Mouse (Mus musculus): ENCODE measurements at regions not wholly inside any gene's neighbourhood (a gene's known extent, or its start where the extent isn't known, plus 50 kb on each side); places are given as distances from the start of the nearest gene placed in this dataset.

- 78% methylated on average over 4 of the region's 4 CpGs for WGBS
- Histone ChIP-seq H3K4me2 (ENCODE audit: low read length) (no peak overlapping the region), H3K27ac (ENCODE audit: low read depth, low read length) (no peak overlapping the region), H3K36me3 (ENCODE audit: control insufficient read depth, insufficient read depth, low read length) (no peaks in the 10 kb centered on the region), H3K9me3 (replicated peaks; ENCODE audit: control insufficient read depth, low read length) (no peaks in the 10 kb centered on the region), H3K9ac (ENCODE audit: low read length) (no peak overlapping the region), H3K4me3 (ENCODE audit: low read depth, low read length) (no peak overlapping the region), H3K27me3 (replicated peaks; ENCODE audit: control insufficient read depth, insufficient read depth, low read length) (no peaks in the 10 kb centered on the region), H3K4me1 (ENCODE audit: control insufficient read depth, insufficient read depth, low read length) (no peaks in the 10 kb centered on the region)
- no peak for DNase-seq (ENCODE audit: low spot score)
- no peak for ATAC-seq
These were observed 200.6 kb downstream of the Ktn1 start for GRCm38 (mm10) chr14:47848861-47849260.

DNA sequence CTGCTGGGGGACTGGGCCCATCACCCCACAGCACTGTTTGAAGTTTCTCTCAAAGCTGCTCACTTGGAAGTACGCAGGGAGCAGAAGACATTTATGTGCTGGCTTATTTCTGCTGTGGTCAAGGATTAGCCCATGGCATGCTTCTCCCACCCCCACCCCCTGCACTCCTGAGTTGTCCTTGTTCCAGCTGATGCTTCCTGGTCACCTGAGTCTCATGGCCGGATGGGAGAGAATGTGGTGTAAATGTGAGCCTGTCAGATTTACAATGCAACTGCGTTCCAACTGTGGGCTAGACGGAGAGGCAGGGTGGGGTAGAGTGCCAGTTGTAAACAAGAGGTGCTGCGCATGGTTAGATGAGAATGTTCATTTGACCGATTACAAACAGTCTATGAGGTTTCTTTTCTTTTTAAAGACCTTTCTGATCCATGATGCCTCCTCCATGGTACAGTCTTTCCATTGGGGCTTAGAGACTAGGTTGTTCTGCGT lies 208.1 kb downstream of the Ktn1 start:
- Histone ChIP-seq H3K4me2 (ENCODE audit: low read length) (no peak overlapping the region), H3K27me3 (replicated peaks; ENCODE audit: control insufficient read depth, insufficient read depth, low read length) (no peaks in the 10 kb centered on the region), H3K36me3 (ENCODE audit: control insufficient read depth, insufficient read depth, low read length) (no peaks in the 10 kb centered on the region), H3K4me1 (ENCODE audit: control insufficient read depth, insufficient read depth, low read length) (no peaks in the 10 kb centered on the region), H3K4me3 (ENCODE audit: low read depth, low read length) (no peak overlapping the region), H3K9ac (ENCODE audit: low read length) (no peak overlapping the region), H3K9me3 (replicated peaks; ENCODE audit: control insufficient read depth, low read length) (no peaks in the 10 kb centered on the region), H3K27ac (ENCODE audit: low read depth, low read length) (no peak overlapping the region)
- 75% methylated on average over 7 of the region's 7 CpGs for WGBS
- DNase-seq (ENCODE audit: low spot score), result no peak
- ATAC-seq, result no peak

- DNase-seq (ENCODE audit: low spot score), result no peak
- Histone ChIP-seq H3K27me3 (replicated peaks; ENCODE audit: control insufficient read depth, insufficient read depth, low read length) (no peaks in the 10 kb centered on the region), H3K9ac (ENCODE audit: low read length) (no peak overlapping the region), H3K36me3 (ENCODE audit: control insufficient read depth, insufficient read depth, low read length) (no peaks in the 10 kb centered on the region), H3K27ac (ENCODE audit: low read depth, low read length) (no peak overlapping the region), H3K4me3 (ENCODE audit: low read depth, low read length) (no peak overlapping the region), H3K4me1 (ENCODE audit: control insufficient read depth, insufficient read depth, low read length) (no peaks in the 10 kb centered on the region), H3K4me2 (ENCODE audit: low read length) (no peak overlapping the region), H3K9me3 (replicated peaks; ENCODE audit: control insufficient read depth, low read length) (no peaks in the 10 kb centered on the region)
- ATAC-seq, result no peak
- WGBS, result 77% methylated on average over 4 of the region's 4 CpGs
These were observed 209.0 kb downstream of the Ktn1 start for GRCm38 (mm10) chr14:47857271-47857670.

DNA sequence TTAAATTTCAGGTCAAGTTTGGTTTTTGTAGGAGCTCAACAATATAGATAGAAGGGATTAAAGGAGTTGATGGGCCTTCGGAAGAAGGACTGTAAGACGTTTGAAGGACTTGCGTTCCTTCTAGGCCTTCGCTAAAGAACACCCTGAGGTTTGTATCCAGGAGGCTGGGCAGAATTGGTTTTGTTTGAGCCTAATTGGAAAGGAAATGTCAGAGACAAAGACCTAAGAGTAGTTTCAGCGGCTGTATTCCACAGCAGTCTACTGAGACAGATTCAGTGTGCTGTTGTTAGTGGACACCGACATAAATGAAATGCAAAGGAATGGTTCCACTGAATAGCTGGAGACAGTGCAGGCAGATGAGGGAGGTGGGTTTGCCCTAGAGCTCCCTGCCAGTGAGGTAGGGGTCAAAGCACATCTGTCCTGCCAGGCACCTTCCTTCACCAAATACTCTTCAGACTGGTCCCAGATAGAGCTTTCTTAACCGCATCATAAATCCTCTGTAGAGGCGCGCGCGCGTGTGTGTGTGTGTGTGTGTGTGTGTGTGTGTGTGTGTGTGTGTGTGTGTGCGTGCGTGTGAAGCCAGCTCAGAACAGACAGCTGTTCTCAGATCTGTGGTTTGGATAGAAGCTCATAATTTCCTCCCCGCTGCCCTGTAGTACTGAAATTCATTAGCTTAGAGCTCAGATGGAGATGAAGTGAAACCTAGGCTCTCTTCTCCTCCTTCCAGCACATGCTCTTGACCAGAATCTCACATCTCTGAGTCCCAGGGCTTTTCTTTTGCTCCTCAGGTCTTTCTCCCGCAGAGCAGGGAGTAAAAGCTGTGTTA lies 209.7 kb downstream of the Ktn1 start:
- H3K4me3 ChIP-seq (ENCODE audit: low read depth, low read length), result no peak overlapping the region
- no peaks in the 10 kb centered on the region for H3K36me3 ChIP-seq (ENCODE audit: control insufficient read depth, insufficient read depth, low read length)
- no peaks in the 10 kb centered on the region for H3K9me3 ChIP-seq (replicated peaks; ENCODE audit: control insufficient read depth, low read length)
- DNase-seq (ENCODE audit: low spot score) (no peak), ATAC-seq (no peak)
- H3K4me2 ChIP-seq (ENCODE audit: low read length), result no peak overlapping the region
- WGBS, result 69% methylated on average over 16 of the region's 16 CpGs
- no peak overlapping the region for H3K27ac ChIP-seq (ENCODE audit: low read depth, low read length)
- H3K4me1 ChIP-seq (ENCODE audit: control insufficient read depth, insufficient read depth, low read length), result no peaks in the 10 kb centered on the region
- no peaks in the 10 kb centered on the region for H3K27me3 ChIP-seq (replicated peaks; ENCODE audit: control insufficient read depth, insufficient read depth, low read length)
- H3K9ac ChIP-seq (ENCODE audit: low read length), result no peak overlapping the region

GRCm38 (mm10) chr14:47862556-47862955 lies 214.3 kb downstream of the Ktn1 start:
- H3K4me3 ChIP-seq (ENCODE audit: low read depth, low read length), result no peak overlapping the region
- H3K4me2 ChIP-seq (ENCODE audit: low read length), result no peak overlapping the region
- no peak for ATAC-seq
- H3K27ac ChIP-seq (ENCODE audit: low read depth, low read length), result no peak overlapping the region
- DNase-seq (ENCODE audit: low spot score), result no peak
- H3K4me1 ChIP-seq (ENCODE audit: control insufficient read depth, insufficient read depth, low read length), result peaks cover 3% of the 10 kb centered on the region; the same call in 1 of the 2 replicates
- 71% methylated on average over 1 of the region's 1 CpGs for WGBS
- no peaks in the 10 kb centered on the region for H3K9me3 ChIP-seq (replicated peaks; ENCODE audit: control insufficient read depth, low read length)
- no peaks in the 10 kb centered on the region for H3K27me3 ChIP-seq (replicated peaks; ENCODE audit: control insufficient read depth, insufficient read depth, low read length)
- no peaks in the 10 kb centered on the region for H3K36me3 ChIP-seq (ENCODE audit: control insufficient read depth, insufficient read depth, low read length)
- H3K9ac ChIP-seq (ENCODE audit: low read length), result no peak overlapping the region

GRCm38 (mm10) chr14:47863067-47863466 lies 214.8 kb downstream of the Ktn1 start:
- peak overlapping the region; percentile 58; the same call in 1 of the 2 replicates for H3K27ac ChIP-seq (ENCODE audit: low read depth, low read length)
- DNase-seq (ENCODE audit: low spot score) (peak; percentile 80), ATAC-seq (peak; percentile 75)
- WGBS, result 16% methylated on average over 5 of the region's 5 CpGs
- no peak overlapping the region for H3K4me2 ChIP-seq (ENCODE audit: low read length)
- H3K4me3 ChIP-seq (ENCODE audit: low read depth, low read length), result no peak overlapping the region
- H3K4me1 ChIP-seq (ENCODE audit: control insufficient read depth, insufficient read depth, low read length), result peaks cover 3% of the 10 kb centered on the region; the same call in 1 of the 2 replicates
- no peak overlapping the region for H3K9ac ChIP-seq (ENCODE audit: low read length)
- no peaks in the 10 kb centered on the region for H3K27me3 ChIP-seq (replicated peaks; ENCODE audit: control insufficient read depth, insufficient read depth, low read length)
- H3K36me3 ChIP-seq (ENCODE audit: control insufficient read depth, insufficient read depth, low read length), result no peaks in the 10 kb centered on the region
- H3K9me3 ChIP-seq (replicated peaks; ENCODE audit: control insufficient read depth, low read length), result no peaks in the 10 kb centered on the region

GRCm38 (mm10) chr14:47863701-47864100 lies 215.5 kb downstream of the Ktn1 start:
- H3K4me2 ChIP-seq (ENCODE audit: low read length), result no peak overlapping the region
- H3K9me3 ChIP-seq (replicated peaks; ENCODE audit: control insufficient read depth, low read length), result no peaks in the 10 kb centered on the region
- 78% methylated on average over 6 of the region's 6 CpGs for WGBS
- H3K4me3 ChIP-seq (ENCODE audit: low read depth, low read length), result no peak overlapping the region
- H3K27me3 ChIP-seq (replicated peaks; ENCODE audit: control insufficient read depth, insufficient read depth, low read length), result no peaks in the 10 kb centered on the region
- H3K27ac ChIP-seq (ENCODE audit: low read depth, low read length), result 0 out of 2 replicates have a peak overlapping the region, but pooled peaks have one; percentile 58
- DNase-seq (ENCODE audit: low spot score) (no peak), ATAC-seq (peak; percentile 7; the same call in 1 of the 2 replicates)
- H3K36me3 ChIP-seq (ENCODE audit: control insufficient read depth, insufficient read depth, low read length), result no peaks in the 10 kb centered on the region
- peaks cover 3% of the 10 kb centered on the region; the same call in 1 of the 2 replicates for H3K4me1 ChIP-seq (ENCODE audit: control insufficient read depth, insufficient read depth, low read length)
- H3K9ac ChIP-seq (ENCODE audit: low read length), result no peak overlapping the region

DNA sequence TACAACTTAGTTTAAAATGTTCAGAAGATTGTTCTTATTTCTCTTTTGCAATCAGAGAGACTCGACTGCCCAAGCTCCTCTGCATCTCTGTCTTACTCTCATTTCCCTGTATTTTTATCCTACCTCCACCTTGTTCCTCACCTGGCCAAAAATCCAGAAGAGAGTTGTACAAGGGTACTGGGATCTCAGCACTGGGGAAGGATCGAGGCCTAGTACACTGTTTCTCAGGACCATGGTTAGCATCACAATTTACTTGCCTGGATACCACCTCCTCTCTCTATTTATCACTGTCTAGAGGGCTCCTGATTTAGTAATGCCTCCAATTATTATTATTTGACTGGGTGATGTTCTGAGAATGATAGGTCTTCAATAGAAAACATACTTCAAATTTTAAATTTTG lies 218.8 kb downstream of the Ktn1 start:
- 88% methylated on average over 2 of the region's 2 CpGs for WGBS
- no peak for ATAC-seq
- no peak overlapping the region for H3K27ac ChIP-seq (ENCODE audit: low read depth, low read length)

GRCm38 (mm10) chr14:47868258-47868780 lies 220.1 kb downstream of the Ktn1 start:
- WGBS, result 89% methylated on average over 3 of the region's 3 CpGs

More for the DNA sequence above, 218.8 kb downstream of the Ktn1 start:
- DNase-seq (ENCODE audit: low spot score), result no peak
- H3K4me1 ChIP-seq (ENCODE audit: control insufficient read depth, insufficient read depth, low read length), result peaks cover 3% of the 10 kb centered on the region; the same call in 1 of the 2 replicates
- H3K36me3 ChIP-seq (ENCODE audit: control insufficient read depth, insufficient read depth, low read length), result no peaks in the 10 kb centered on the region
- H3K4me2 ChIP-seq (ENCODE audit: low read length), result no peak overlapping the region
- H3K9me3 ChIP-seq (replicated peaks; ENCODE audit: control insufficient read depth, low read length), result no peaks in the 10 kb centered on the region
- no peak overlapping the region for H3K9ac ChIP-seq (ENCODE audit: low read length)
- H3K4me3 ChIP-seq (ENCODE audit: low read depth, low read length), result no peak overlapping the region
- H3K27me3 ChIP-seq (replicated peaks; ENCODE audit: control insufficient read depth, insufficient read depth, low read length), result no peaks in the 10 kb centered on the region

More at GRCm38 (mm10) chr14:47868258-47868780, 220.1 kb downstream of the Ktn1 start:
- peaks cover 2% of the 10 kb centered on the region; the same call in 1 of the 2 replicates for H3K4me1 ChIP-seq (ENCODE audit: control insufficient read depth, insufficient read depth, low read length)
- H3K27ac ChIP-seq (ENCODE audit: low read depth, low read length), result no peak overlapping the region
- no peaks in the 10 kb centered on the region for H3K9me3 ChIP-seq (replicated peaks; ENCODE audit: control insufficient read depth, low read length)
- no peaks in the 10 kb centered on the region for H3K27me3 ChIP-seq (replicated peaks; ENCODE audit: control insufficient read depth, insufficient read depth, low read length)
- ATAC-seq (no peak), DNase-seq (ENCODE audit: low spot score) (no peak)
- no peak overlapping the region for H3K9ac ChIP-seq (ENCODE audit: low read length)
- no peak overlapping the region for H3K4me2 ChIP-seq (ENCODE audit: low read length)
- no peak overlapping the region for H3K4me3 ChIP-seq (ENCODE audit: low read depth, low read length)
- H3K36me3 ChIP-seq (ENCODE audit: control insufficient read depth, insufficient read depth, low read length), result no peaks in the 10 kb centered on the region
